ENCODE assay signal across 8 mouse cellular contexts in genomic region chr6:146795924-146796545, GRCm38 (mm10). TPM values are rescaled to one million over a fixed set of nuclear protein-coding genes. Genes with fewer than 3 reads are reported as not detected.
DNase-seq lines count a peak whose midpoint lies in the region; ATAC-seq lines count a peak whose summit lies in the region.

Gene Arntl2 (plus strand): TSS chr6:146796055.

- ATAC-seq in hindbrain, embryonic 11.5 days (ENCODE audit: low FRiP score): peak; percentile 94
- ATAC-seq in lung, embryonic 15.5 days (ENCODE audit: borderline replicate concordance, extremely low read depth, low FRiP score, low TSS enrichment): peak; percentile 99

- H3K9ac ChIP-seq in hindbrain, embryonic 11.5 days (ENCODE audit: low read depth, low read length): peak within 1 kb of the TSS; percentile 63
- peak within 1 kb of the TSS; percentile 67 for H3K9ac ChIP-seq in lung, embryonic 15.5 days

- peak; percentile 83 for DNase-seq in R1 (ENCODE audit: low read depth, low spot score)
- peak; percentile 66 to 74 for DNase-seq in cerebellum, postnatal 14 days
- DNase-seq in frontal cortex, postnatal 25 days (ENCODE audit: low spot score in 2 of 2): peak; percentile 39 to 49
- DNase-seq in hindbrain, embryonic 11.5 days (ENCODE audit: low spot score): peak; percentile 75
- DNase-seq in layer of hippocampus, postnatal 10 days (ENCODE audit: low spot score in 2 of 2): peak; percentile 59 to 75
- DNase-seq in ovary, postnatal 10 days (ENCODE audit: low spot score): peak; percentile 42
- DNase-seq in urinary bladder, adult 2 months (ENCODE audit: low spot score): peak; percentile 70

- H3K27ac ChIP-seq in hindbrain, embryonic 11.5 days (ENCODE audit: low read depth, low read length): no peak within 1 kb of the TSS
- no peak within 1 kb of the TSS for H3K27ac ChIP-seq in lung, embryonic 15.5 days

- peak within 1 kb of the TSS; percentile 41 for H3K4me3 ChIP-seq in hindbrain, embryonic 11.5 days (ENCODE audit: low read depth, low read length)
- peak within 1 kb of the TSS; percentile 55 for H3K4me3 ChIP-seq in lung, embryonic 15.5 days

- H3K4me2 ChIP-seq in hindbrain, embryonic 11.5 days (replicated peaks; ENCODE audit: low read depth, low read length): peak within 1 kb of the TSS; percentile 84
- H3K4me2 ChIP-seq in lung, embryonic 15.5 days: peak within 1 kb of the TSS; percentile 92

- H3K9me3 ChIP-seq in hindbrain, embryonic 11.5 days (ENCODE audit: control insufficient read depth, low read length): no peaks in the 10 kb centered on the region
- no peaks in the 10 kb centered on the region for H3K9me3 ChIP-seq in lung, embryonic 15.5 days

- WGBS in hindbrain, embryonic 11.5 days: under 1% methylated on average over 36 of the region's 36 CpGs
- under 1% methylated on average over 36 of the region's 36 CpGs for WGBS in lung, embryonic 15.5 days

- no peaks in the 10 kb centered on the region for H3K4me1 ChIP-seq in hindbrain, embryonic 11.5 days (replicated peaks; ENCODE audit: control insufficient read depth, insufficient read depth, low read length)
- H3K4me1 ChIP-seq in lung, embryonic 15.5 days: peaks cover 11% of the 10 kb centered on the region

- H3K27me3 ChIP-seq in hindbrain, embryonic 11.5 days (ENCODE audit: control insufficient read depth, insufficient read depth, low read length): no peaks in the 10 kb centered on the region
- H3K27me3 ChIP-seq in lung, embryonic 15.5 days: no peaks in the 10 kb centered on the region; the same call in 1 of the 2 replicates

- no peaks in the 10 kb centered on the region for H3K36me3 ChIP-seq in hindbrain, embryonic 11.5 days (ENCODE audit: control insufficient read depth, insufficient read depth, low read length)
- H3K36me3 ChIP-seq in lung, embryonic 15.5 days: no peaks in the 10 kb centered on the region

RNA-seq across cellular contexts. Expression of gene Arntl2, which starts in this region (rescaled TPM):
- 1.7 and 2.8 TPM in 2 replicates for polyA plus RNA-seq in hindbrain, embryonic 11.5 days (2014; fragmentation: Nextera tagmentation; extraction: Ambion mirVana)
- total RNA-seq in layer of hippocampus, postnatal 10 days (2021): 10 to 100 TPM in 1 of 2 experiments, 1 to 10 TPM in 1; 9.8 to 14.1 TPM
- polyA plus RNA-seq in lung, embryonic 15.5 days (2015; fragmentation: Nextera tagmentation; extraction: Ambion mirVana): 5.3 and 5.6 TPM in 2 replicates
- polyA plus RNA-seq in urinary bladder, adult 2 months (2012; rRNA removed): 28.4 and 28.6 TPM in 2 replicates
